Mouse (Mus musculus): Measurements from ENCODE around the gene Actl9. TPM values are rescaled to one million over a fixed set of nuclear protein-coding genes. Genes with fewer than 3 reads are reported as not detected.

Gene Actl9
- not detected for polyA plus RNA-seq (2014; fragmentation: Illumina TruSeq; extraction: RNeasy Lipid Tissue Mini Kit (QIAGEN cat#74804); ENCODE audit: low read depth, low replicate concordance)

GRCm38 (mm10) chr17:33432019-33432946, at the start of gene Actl9:
Gene Actl9 (plus strand): TSS chr17:33432896.

GRCm38 (mm10) chr17:33394182-33395034, 38.3 kb upstream of the Actl9 start, which contains the start of gene Zfp101:
Gene Zfp101 (minus strand): TSS chr17:33394641.

Other genes with a start within 250 kb of the Actl9 start
- not detected for gene Olfr239, start 241.6 kb upstream of the Actl9 start, polyA plus RNA-seq (2014; fragmentation: Illumina TruSeq; extraction: RNeasy Lipid Tissue Mini Kit (QIAGEN cat#74804); ENCODE audit: low read depth, low replicate concordance)
- not detected for gene Olfr1564, start 211.2 kb upstream of the Actl9 start, polyA plus RNA-seq (2014; fragmentation: Illumina TruSeq; extraction: RNeasy Lipid Tissue Mini Kit (QIAGEN cat#74804); ENCODE audit: low read depth, low replicate concordance)
- gene Zfp955a, start 177.8 kb upstream of the Actl9 start, polyA plus RNA-seq (2014; fragmentation: Illumina TruSeq; extraction: RNeasy Lipid Tissue Mini Kit (QIAGEN cat#74804); ENCODE audit: low read depth, low replicate concordance): 13.7 TPM
- not detected for gene Olfr63, start 168.2 kb upstream of the Actl9 start, polyA plus RNA-seq (2014; fragmentation: Illumina TruSeq; extraction: RNeasy Lipid Tissue Mini Kit (QIAGEN cat#74804); ENCODE audit: low read depth, low replicate concordance)
- 7.9 TPM for gene Zfp955b, start 143.4 kb upstream of the Actl9 start, polyA plus RNA-seq (2014; fragmentation: Illumina TruSeq; extraction: RNeasy Lipid Tissue Mini Kit (QIAGEN cat#74804); ENCODE audit: low read depth, low replicate concordance)
- gene Zfp81, start 74.0 kb upstream of the Actl9 start, polyA plus RNA-seq (2014; fragmentation: Illumina TruSeq; extraction: RNeasy Lipid Tissue Mini Kit (QIAGEN cat#74804); ENCODE audit: low read depth, low replicate concordance): 8.5 TPM
- gene Zfp101, start 38.3 kb upstream of the Actl9 start, polyA plus RNA-seq (2014; fragmentation: Illumina TruSeq; extraction: RNeasy Lipid Tissue Mini Kit (QIAGEN cat#74804); ENCODE audit: low read depth, low replicate concordance): 14.7 TPM
- 0.95 TPM for gene Adamts10, start 91.3 kb downstream of the Actl9 start, polyA plus RNA-seq (2014; fragmentation: Illumina TruSeq; extraction: RNeasy Lipid Tissue Mini Kit (QIAGEN cat#74804); ENCODE audit: low read depth, low replicate concordance)
- gene Myo1f, start 122.8 kb downstream of the Actl9 start, polyA plus RNA-seq (2014; fragmentation: Illumina TruSeq; extraction: RNeasy Lipid Tissue Mini Kit (QIAGEN cat#74804); ENCODE audit: low read depth, low replicate concordance): 0.16 TPM
- gene Zfp414, start 196.2 kb downstream of the Actl9 start, polyA plus RNA-seq (2014; fragmentation: Illumina TruSeq; extraction: RNeasy Lipid Tissue Mini Kit (QIAGEN cat#74804); ENCODE audit: low read depth, low replicate concordance): 1.2 TPM
- 0.21 TPM for gene Pram1, start 205.2 kb downstream of the Actl9 start, polyA plus RNA-seq (2014; fragmentation: Illumina TruSeq; extraction: RNeasy Lipid Tissue Mini Kit (QIAGEN cat#74804); ENCODE audit: low read depth, low replicate concordance)

Data from liver, adult 10 weeks (tissue).